Mouse (Mus musculus) adrenal gland, adult 10 weeks (tissue): ENCODE data around the gene Hmmr. TPM values are rescaled to one million over a fixed set of nuclear protein-coding genes. Genes with fewer than 3 reads are reported as not detected.

ENCODE experiments used
- polyA plus RNA-seq: library from polyadenylated mRNA; stranded (reverse); fragments of 350-450 nt; fragmentation: Illumina TruSeq; extraction: RNeasy Lipid Tissue Mini Kit (QIAGEN cat#74804); gene quantifications from one replicate; pipeline ENCODE4 v1.2.3, GENCODE M21; 2014; ENCODE audit warnings: low read depth, low replicate concordance

Hmmr gene
- polyA plus RNA-seq = 6.6 TPM

DNA sequence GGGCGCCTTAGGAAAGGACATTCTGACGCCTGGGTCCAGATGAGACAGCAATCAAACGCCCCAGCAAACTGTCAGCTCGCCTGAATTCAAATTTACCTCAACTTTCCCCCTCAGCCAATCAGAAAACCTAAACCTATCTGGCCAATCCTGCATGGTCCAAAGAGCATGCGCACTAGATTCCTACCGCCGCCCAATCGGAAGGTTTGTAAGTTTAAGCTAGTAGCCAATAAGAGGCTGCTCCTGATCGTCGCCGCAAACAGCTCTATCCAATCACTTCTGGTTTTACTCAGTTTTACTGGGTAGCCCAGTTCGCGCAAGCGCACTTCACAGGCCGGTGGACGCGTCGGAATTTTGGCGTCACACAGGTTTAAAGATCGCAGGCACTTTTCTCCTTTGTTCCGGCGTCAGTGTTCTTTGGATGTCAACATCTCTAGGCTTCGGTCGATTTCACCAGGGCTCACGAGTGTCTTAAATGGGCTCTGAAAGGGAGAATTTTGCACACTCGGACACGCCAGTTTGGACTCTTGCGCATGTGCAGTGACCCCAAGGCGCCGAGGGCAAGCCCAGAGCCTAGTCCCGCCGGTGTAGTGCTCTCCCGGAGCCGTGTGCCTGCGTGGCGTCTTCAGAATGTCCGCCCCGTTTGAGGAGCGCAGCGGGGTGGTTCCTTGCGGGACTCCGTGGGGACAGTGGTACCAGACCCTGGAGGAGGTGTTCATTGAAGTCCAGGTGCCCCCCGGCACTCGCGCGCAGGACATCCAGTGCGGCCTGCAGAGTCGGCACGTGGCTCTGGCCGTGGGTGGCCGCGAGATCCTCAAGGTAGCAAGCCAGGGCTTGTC, at the start of gene Hmmr, which contains the start of gene Nudcd2:
Hmmr (minus strand) TSS at position 84 of the 836 bp plus-strand sequence.
Nudcd2 (plus strand) TSS at position 329 of the 836 bp plus-strand sequence.

DNA sequence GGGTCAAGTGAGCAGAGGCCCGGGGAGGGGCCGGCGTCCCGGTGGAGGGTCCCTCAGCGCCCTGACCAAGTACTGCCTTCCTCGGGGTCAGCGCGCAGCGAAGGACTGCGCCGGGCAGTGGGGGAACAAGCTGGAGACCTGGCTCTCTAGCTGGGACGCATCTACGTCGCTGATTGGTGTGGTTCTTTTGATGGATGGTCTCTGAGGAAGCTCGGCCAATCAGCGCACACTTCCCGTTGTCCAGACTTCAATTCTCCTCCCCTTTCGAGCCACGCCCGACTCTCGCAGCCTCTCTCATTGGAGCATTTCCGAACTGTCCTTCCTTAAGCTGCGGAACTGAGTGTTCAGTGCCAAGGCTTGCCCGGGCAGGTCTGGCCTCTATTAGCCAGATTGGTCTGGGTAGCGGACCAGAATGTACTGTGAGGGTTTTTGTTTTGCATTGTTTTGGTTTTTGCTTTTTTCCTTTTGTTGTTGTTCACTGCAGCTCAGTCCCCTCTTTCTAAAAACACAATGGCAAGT, 21.9 kb upstream of the Hmmr start, which contains the start of gene Ccng1:
Ccng1 (minus strand) TSS at position 203 of the 519 bp plus-strand sequence.

DNA sequence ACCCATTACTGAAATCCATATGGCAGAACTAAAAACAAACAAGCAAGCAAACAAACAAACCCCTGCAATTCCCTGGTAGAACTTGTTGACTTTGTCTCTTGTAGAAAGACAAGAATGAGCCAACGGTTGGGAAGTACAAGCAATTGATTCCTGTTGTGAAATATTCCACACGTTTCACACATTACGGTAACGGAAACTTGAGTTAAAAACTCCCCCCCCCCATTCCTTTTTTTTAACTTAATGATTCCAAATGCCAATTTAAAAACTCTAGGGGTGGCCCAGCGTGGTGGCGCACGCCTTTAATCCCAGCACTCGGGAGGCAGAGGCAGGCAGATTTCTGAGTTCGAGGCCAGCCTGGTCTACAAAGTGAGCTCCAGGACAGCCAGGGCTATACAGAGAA, 38.1 kb downstream of the Hmmr start, which contains the start of gene Mat2b:
Mat2b (minus strand) TSS at position 101 of the 400 bp plus-strand sequence.

Other genes with a start within 250 kb of the Hmmr start
- 127 TPM for gene Mat2b, start 38.2 kb downstream of the Hmmr start, polyA plus RNA-seq
- 108 TPM for gene Nudcd2, start 245 bp upstream of the Hmmr start, polyA plus RNA-seq
- gene Ccng1, start 21.9 kb upstream of the Hmmr start, polyA plus RNA-seq = 438 TPM